Mouse (Mus musculus) thymus, postnatal 10 days (tissue): ENCODE data around the gene Nkain2.
A peak's percentile ranks its signal among the peaks of the same experiment; 100 is the strongest.
"Not testable (repeated sequence)": the region's sequence is repeated elsewhere in the genome, so short reads cannot be mapped to it uniquely, and the experiment has no call there.

Source experiments
- DNase-seq, 2 experiments: peaks; one replicate each; pipeline ENCODE4 v3.0.0; 2021; ENCODE audit warnings: low spot score in 2 of 2

The Nkain2 gene

GRCm38 (mm10) chr10:32058251-32058650, 832.0 kb downstream of the Nkain2 start:
- no peak for DNase-seq

- DNase-seq: no peak
Observed at GRCm38 (mm10) chr10:32052546-32053295, 837.5 kb downstream of the Nkain2 start.

- no peak for DNase-seq
Observed at GRCm38 (mm10) chr10:32052045-32052444, 838.2 kb downstream of the Nkain2 start.

GRCm38 (mm10) chr10:32029996-32030395, 860.3 kb downstream of the Nkain2 start:
- no peak for DNase-seq

- DNase-seq: no peak
Observed at GRCm38 (mm10) chr10:32018385-32018784, 871.9 kb downstream of the Nkain2 start.

- no peak for DNase-seq
Observed at GRCm38 (mm10) chr10:32001216-32001753, 889.0 kb downstream of the Nkain2 start.

- DNase-seq: no peak
Observed at GRCm38 (mm10) chr10:31993205-31993604, 897.1 kb downstream of the Nkain2 start.

- no peak for DNase-seq
Observed at GRCm38 (mm10) chr10:31978387-31978786, 911.9 kb downstream of the Nkain2 start.

- DNase-seq: no peak
Observed at GRCm38 (mm10) chr10:31947178-31947726, 943.0 kb downstream of the Nkain2 start.

GRCm38 (mm10) chr10:31931961-31932360, 958.3 kb downstream of the Nkain2 start:
- DNase-seq: no peak

- no peak for DNase-seq
Observed at GRCm38 (mm10) chr10:31927657-31928056, 962.6 kb downstream of the Nkain2 start.

- not testable (repeated sequence) for DNase-seq
Observed at GRCm38 (mm10) chr10:31920901-31921300, 969.4 kb downstream of the Nkain2 start.

GRCm38 (mm10) chr10:31907488-31907887, 982.8 kb downstream of the Nkain2 start:
- DNase-seq: no peak

GRCm38 (mm10) chr10:31899501-31899900, 990.8 kb downstream of the Nkain2 start:
- DNase-seq: no peak

GRCm38 (mm10) chr10:31873323-31873895, 1016.9 kb downstream of the Nkain2 start:
- no peak for DNase-seq

- DNase-seq: no peak
Observed at GRCm38 (mm10) chr10:31868275-31868674, 1022.0 kb downstream of the Nkain2 start.

GRCm38 (mm10) chr10:31827041-31827440, 1063.2 kb downstream of the Nkain2 start:
- no peak for DNase-seq

GRCm38 (mm10) chr10:31812543-31812942, 1077.7 kb downstream of the Nkain2 start:
- no peak for DNase-seq

- DNase-seq: peak in 1 of 2 experiments; percentile 4
Observed at GRCm38 (mm10) chr10:31742443-31743057, 1147.7 kb downstream of the Nkain2 start.

GRCm38 (mm10) chr10:31728036-31728435, 1162.2 kb downstream of the Nkain2 start:
- no peak for DNase-seq

GRCm38 (mm10) chr10:31647270-31647669, 1243.0 kb downstream of the Nkain2 start:
- no peak for DNase-seq

- DNase-seq: no peak
Observed at GRCm38 (mm10) chr10:31646083-31646482, 1244.2 kb downstream of the Nkain2 start.
